Mouse (Mus musculus) MEL (cell line): ENCODE data around the gene Dapk1. TPM values are rescaled to one million over a fixed set of nuclear protein-coding genes. Genes with fewer than 3 reads are reported as not detected.

Experiments
- DNase-seq: peaks from one replicate; pipeline ENCODE4 v3.0.0; 2011; ENCODE audit warnings: low read depth, low spot score
- H3K27ac ChIP-seq: 2 replicates; pipeline ENCODE4 v1.5.1; 2012; ENCODE audit warnings: low read depth, mild to moderate bottlenecking, control low read depth, low read length, moderate library complexity; ENCODE audit not compliant: control insufficient read depth
- H3K27me3 ChIP-seq, 2 experiments: fragments of 150-350 bp in 1 of 2; sonication (generic) in 1 of 2; 2 replicates each; pipeline ENCODE4 v1.6.1; 2012; ENCODE audit warnings: low read length in 2 of 2, mild to moderate bottlenecking in 2 of 2, improper control_type of control experiment in 1 of 2, moderate library complexity in 1 of 2; ENCODE audit not compliant: insufficient read depth in 2 of 2, control insufficient read depth in 1 of 2
- H3K36me3 ChIP-seq, 2 experiments: 2 replicates each; pipeline ENCODE4 v1.6.1; 2012 to 2014; ENCODE audit warnings: low read length in 2 of 2, improper control_type of control experiment in 1 of 2, inconsistent platforms in 1 of 2, mild to moderate bottlenecking in 1 of 2; ENCODE audit not compliant: insufficient read depth in 2 of 2, control insufficient read depth in 1 of 2
- H3K4me1 ChIP-seq, 2 experiments: fragments of 150-350 bp in 1 of 2; sonication (generic) in 1 of 2; 2 replicates each; pipeline ENCODE4 v1.6.1; 2012; ENCODE audit warnings: low read length in 2 of 2, improper control_type of control experiment in 1 of 2, mild to moderate bottlenecking in 1 of 2; ENCODE audit not compliant: insufficient read depth in 2 of 2, control insufficient read depth in 1 of 2
- H3K4me3 ChIP-seq, 2 experiments: fragments of 150-350 bp in 1 of 2; sonication (generic) in 1 of 2; 2 replicates each; pipeline ENCODE4 v1.5.1; 2012; ENCODE audit warnings: low read depth in 2 of 2, low read length in 2 of 2, mild to moderate bottlenecking in 2 of 2, moderate library complexity in 2 of 2, control low read depth in 1 of 2, improper control_type of control experiment in 1 of 2; ENCODE audit not compliant: control insufficient read depth in 1 of 2, insufficient read depth in 1 of 2
- H3K79me2 ChIP-seq: 2 replicates; pipeline ENCODE4 v1.6.1; 2012; ENCODE audit warnings: mild to moderate bottlenecking, low read length, moderate library complexity; ENCODE audit not compliant: control insufficient read depth, poor library complexity, insufficient read depth
- H3K9ac ChIP-seq: 2 replicates; pipeline ENCODE4 v1.6.1; 2012; ENCODE audit warnings: low read depth, mild to moderate bottlenecking, control low read depth, low read length, moderate library complexity; ENCODE audit not compliant: control insufficient read depth, poor library complexity, severe bottlenecking
- H3K9me3 ChIP-seq: fragments of 150-350 bp; sonication (generic); replicated peaks from 2 replicates; pipeline ENCODE4 v1.6.1; 2012; ENCODE audit warnings: mild to moderate bottlenecking, low read length, improper control_type of control experiment, moderate library complexity; ENCODE audit not compliant: insufficient read depth
- CHD1 ChIP-seq: IDR thresholded peaks from 2 replicates; pipeline ENCODE4 v1.6.1; 2012; ENCODE audit warnings: low read depth, mild to moderate bottlenecking, inconsistent platforms, low read length, improper control_type of control experiment
- ELF1 ChIP-seq: IDR thresholded peaks from 2 replicates; pipeline ENCODE4 v1.6.1; 2014; ENCODE audit warnings: low read depth, mild to moderate bottlenecking, inconsistent platforms, low read length, improper control_type of control experiment, moderate library complexity
- EP300 ChIP-seq, 2 experiments: IDR thresholded peaks; 2 replicates each; pipeline ENCODE4 v1.6.1; 2011; ENCODE audit warnings: improper control_type of control experiment in 2 of 2, low read length in 2 of 2, low read depth in 1 of 2, mild to moderate bottlenecking in 1 of 2
- ETS1 ChIP-seq: IDR thresholded peaks from 2 replicates; pipeline ENCODE4 v1.6.1; 2012; ENCODE audit warnings: low read depth, mild to moderate bottlenecking, inconsistent platforms, low read length, improper control_type of control experiment, moderate library complexity
- GATA1 ChIP-seq: IDR thresholded peaks from 2 replicates; pipeline ENCODE4 v1.6.1; 2011; ENCODE audit warnings: low read depth, low read length, improper control_type of control experiment
- HCFC1 ChIP-seq: IDR thresholded peaks from 2 replicates; pipeline ENCODE4 v1.6.1; 2012; ENCODE audit warnings: low read depth, mild to moderate bottlenecking, inconsistent platforms, low read length, improper control_type of control experiment, moderate library complexity
- KAT2A ChIP-seq: conservative IDR thresholded peaks from 2 replicates; pipeline ENCODE4 v1.6.1; 2012; ENCODE audit warnings: low read depth, low read length, improper control_type of control experiment, inconsistent platforms
- MAFK ChIP-seq: IDR thresholded peaks from 2 replicates; pipeline ENCODE4 v1.6.1; 2011; ENCODE audit warnings: low read depth, mild to moderate bottlenecking, low read length, improper control_type of control experiment, borderline replicate concordance
- MEF2A ChIP-seq: IDR thresholded peaks from 2 replicates; pipeline ENCODE4 v1.6.1; 2014; ENCODE audit warnings: low read depth, mild to moderate bottlenecking, inconsistent platforms, low read length, improper control_type of control experiment; ENCODE audit not compliant: poor library complexity, insufficient replicate concordance, severe bottlenecking; ENCODE audit errors: extremely low read depth
- MYB ChIP-seq: IDR thresholded peaks from 2 replicates; pipeline ENCODE4 v1.6.1; 2011; ENCODE audit warnings: mild to moderate bottlenecking, low read depth, low read length, improper control_type of control experiment
- NELFE ChIP-seq: IDR thresholded peaks from 2 replicates; pipeline ENCODE4 v1.6.1; 2011; ENCODE audit warnings: low read depth, low read length, improper control_type of control experiment
- NRF1 ChIP-seq: IDR thresholded peaks from 2 replicates; pipeline ENCODE4 v1.6.1; 2014; ENCODE audit warnings: low read depth, mild to moderate bottlenecking, inconsistent platforms, low read length, improper control_type of control experiment, moderate library complexity; ENCODE audit not compliant: poor library complexity, insufficient read depth, severe bottlenecking
- POLR2A ChIP-seq, 2 experiments: IDR thresholded peaks; 2 replicates each; pipeline ENCODE4 v1.6.1; 2011 to 2012; ENCODE audit warnings: low read length in 2 of 2, mild to moderate bottlenecking in 2 of 2, control low read depth in 1 of 2, improper control_type of control experiment in 1 of 2, low read depth in 1 of 2, moderate library complexity in 1 of 2; ENCODE audit not compliant: control insufficient read depth in 1 of 2, insufficient read depth in 1 of 2, poor library complexity in 1 of 2
- POLR2AphosphoS2 ChIP-seq: IDR thresholded peaks from 2 replicates; pipeline ENCODE4 v1.6.1; 2011; ENCODE audit warnings: low read length, improper control_type of control experiment
- POLR2AphosphoS5 ChIP-seq: IDR thresholded peaks from 2 replicates; pipeline ENCODE4 v1.6.1; 2012; ENCODE audit warnings: low read depth, borderline replicate concordance, mild to moderate bottlenecking, inconsistent platforms, low read length, moderate library complexity, mixed read lengths
- RAD21 ChIP-seq: IDR thresholded peaks from 2 replicates; pipeline ENCODE4 v1.6.1; 2011; ENCODE audit warnings: mild to moderate bottlenecking, low read depth, low read length, improper control_type of control experiment
- RCOR1 ChIP-seq: IDR thresholded peaks from 2 replicates; pipeline ENCODE4 v1.6.1; 2012; ENCODE audit warnings: low read depth, mild to moderate bottlenecking, inconsistent platforms, low read length, improper control_type of control experiment
- SMC3 ChIP-seq: IDR thresholded peaks from 2 replicates; pipeline ENCODE4 v1.6.1; 2011; ENCODE audit warnings: low read depth, low read length, improper control_type of control experiment
- TAL1 ChIP-seq: IDR thresholded peaks from 2 replicates; pipeline ENCODE4 v1.6.1; 2012; ENCODE audit warnings: mild to moderate bottlenecking, inconsistent platforms, low read length, moderate library complexity, mixed read lengths
- TBP ChIP-seq: IDR thresholded peaks from 2 replicates; pipeline ENCODE4 v1.8.0; 2011; ENCODE audit warnings: low read depth, low read length, improper control_type of control experiment
- TCF12 ChIP-seq: IDR thresholded peaks from 2 replicates; pipeline ENCODE4 v1.6.1; 2014; ENCODE audit warnings: low read depth, mild to moderate bottlenecking, inconsistent platforms, low read length, improper control_type of control experiment, moderate library complexity
- UBTF ChIP-seq: IDR thresholded peaks from 2 replicates; pipeline ENCODE4 v1.6.1; 2012; ENCODE audit warnings: low read depth, mild to moderate bottlenecking, inconsistent platforms, low read length, improper control_type of control experiment, moderate library complexity, borderline replicate concordance; ENCODE audit not compliant: insufficient read depth
- USF1 ChIP-seq: IDR thresholded peaks from 2 replicates; pipeline ENCODE4 v1.6.1; 2014; ENCODE audit warnings: low read depth, mild to moderate bottlenecking, inconsistent platforms, low read length, improper control_type of control experiment, moderate library complexity
- ZMIZ1 ChIP-seq: IDR thresholded peaks from 2 replicates; pipeline ENCODE4 v1.6.1; 2012; ENCODE audit warnings: low read depth, mild to moderate bottlenecking, inconsistent platforms, low read length, improper control_type of control experiment, moderate library complexity
- ZNF384 ChIP-seq: IDR thresholded peaks from 2 replicates; pipeline ENCODE4 v1.6.1; 2012; ENCODE audit warnings: low read depth, mild to moderate bottlenecking, inconsistent platforms, low read length, improper control_type of control experiment
- polyA plus RNA-seq, 2 experiments: library from polyadenylated mRNA; stranded (reverse) in 1 of 2; unstranded in 1 of 2; fragments of >175 nt in 1 of 2; fragments of >200 nt in 1 of 2; gene quantifications; 2 replicates each; pipeline versions ENCODE4 v1.2.1 to v1.2.4; 2012; ENCODE audit warnings: low replicate concordance in 2 of 2, low read depth in 1 of 2; ENCODE audit not compliant: insufficient read length in 2 of 2, insufficient read depth in 1 of 2, missing spikeins in 1 of 2
- total RNA-seq: library from RNA; depleted of rRNA; stranded (reverse); fragments of 300-350 nt; gene quantifications from 2 replicates; pipeline ENCODE4 v1.2.3, GENCODE M21; 2012

Dapk1 gene
- total and polyA plus RNA-seq, 3 experiments = 5.1 to 8.2 TPM; not detected in 1

GRCm38 (mm10) chr13:60687462-60687861 lies 85.7 kb downstream of the Dapk1 start (continued):
- TF ChIP-seq GATA1 = peak; percentile 70

GRCm38 (mm10) chr13:60687891-60688290 lies 86.1 kb downstream of the Dapk1 start:
- Histone ChIP-seq H3K27me3 (no peaks in the 10 kb centered on the region), H3K79me2 (no peaks in the 10 kb centered on the region), H3K4me3 (no peak overlapping the region), H3K9ac (no peak overlapping the region), H3K9me3 (no peaks in the 10 kb centered on the region), H3K36me3 (peaks cover 0 to 7% of the 10 kb centered on the region in 2 experiments; a peak in 2 of 4 replicates), H3K27ac (no peak overlapping the region), H3K4me1 (peaks cover 4 to 15% of the 10 kb centered on the region in 2 experiments)
- DNase-seq = no peak
- no peak for TF ChIP-seq MYB

GRCm38 (mm10) chr13:60690921-60691320 lies 89.2 kb downstream of the Dapk1 start:
- DNase-seq = no peak

GRCm38 (mm10) chr13:60691940-60692339 lies 90.2 kb downstream of the Dapk1 start:
- Histone ChIP-seq H3K4me1 (peaks cover 10 to 17% of the 10 kb centered on the region in 2 experiments), H3K27me3 (no peaks in the 10 kb centered on the region), H3K36me3 (peaks cover 0 to 7% of the 10 kb centered on the region in 2 experiments; a peak in 2 of 4 replicates), H3K27ac (no peak overlapping the region), H3K9me3 (no peaks in the 10 kb centered on the region), H3K4me3 (no peak overlapping the region), H3K79me2 (no peaks in the 10 kb centered on the region), H3K9ac (no peak overlapping the region)
- TF ChIP-seq ZMIZ1 (no peak), NELFE (no peak), USF1 (no peak), RCOR1 (no peak), POLR2AphosphoS2 (no peak), GATA1 (no peak), SMC3 (no peak), CHD1 (no peak), RAD21 (no peak), POLR2AphosphoS5 (no peak), UBTF (no peak), NRF1 (no peak), KAT2A (no peak), ETS1 (no peak), EP300 (IDR thresholded peaks at IDR 0.05; ENCODE audit: low read depth in 1 of 2, low read length in 2 of 2) (no peak), MAFK (no peak), TBP (no peak)
- no peak for DNase-seq

More at GRCm38 (mm10) chr13:60690921-60691320, 89.2 kb downstream of the Dapk1 start:
- Histone ChIP-seq H3K79me2 (no peaks in the 10 kb centered on the region), H3K27ac (no peak overlapping the region), H3K4me3 (no peak overlapping the region), H3K9me3 (no peaks in the 10 kb centered on the region), H3K36me3 (peaks cover 0 to 7% of the 10 kb centered on the region in 2 experiments; a peak in 2 of 4 replicates), H3K4me1 (peaks cover 10 to 21% of the 10 kb centered on the region in 2 experiments), H3K9ac (no peak overlapping the region), H3K27me3 (no peaks in the 10 kb centered on the region)
- TF ChIP-seq POLR2A (IDR thresholded peaks at IDR 0.05; ENCODE audit: control insufficient read depth in 1 of 2, insufficient read depth in 1 of 2, low read depth in 1 of 2, low read length in 2 of 2, poor library complexity in 1 of 2) (no peak), TAL1 (no peak), RCOR1 (no peak), ZNF384 (no peak), TCF12 (no peak), MYB (no peak), HCFC1 (no peak), MAFK (no peak), POLR2AphosphoS5 (no peak), MEF2A (no peak), NRF1 (no peak), ELF1 (no peak)
